Mouse (Mus musculus): Measurements from ENCODE around the gene Snu13.

- TF ChIP-seq CTCF (IDR thresholded peaks at IDR 0.05; ENCODE audit: borderline replicate concordance, control insufficient read depth, extremely low read depth, insufficient read depth, low read length, poor library complexity), result no peak
- no peak for TF ChIP-seq POLR2A (IDR thresholded peaks at IDR 0.05; ENCODE audit: control insufficient read depth, extremely low read depth, insufficient read depth, low read length, poor library complexity)
These were observed 56.8 kb downstream of the Snu13 start for GRCm38 (mm10) chr15:81990549-81990948.
